15 mouse cellular contexts compared by ENCODE assay signal in the genomic region with DNA sequence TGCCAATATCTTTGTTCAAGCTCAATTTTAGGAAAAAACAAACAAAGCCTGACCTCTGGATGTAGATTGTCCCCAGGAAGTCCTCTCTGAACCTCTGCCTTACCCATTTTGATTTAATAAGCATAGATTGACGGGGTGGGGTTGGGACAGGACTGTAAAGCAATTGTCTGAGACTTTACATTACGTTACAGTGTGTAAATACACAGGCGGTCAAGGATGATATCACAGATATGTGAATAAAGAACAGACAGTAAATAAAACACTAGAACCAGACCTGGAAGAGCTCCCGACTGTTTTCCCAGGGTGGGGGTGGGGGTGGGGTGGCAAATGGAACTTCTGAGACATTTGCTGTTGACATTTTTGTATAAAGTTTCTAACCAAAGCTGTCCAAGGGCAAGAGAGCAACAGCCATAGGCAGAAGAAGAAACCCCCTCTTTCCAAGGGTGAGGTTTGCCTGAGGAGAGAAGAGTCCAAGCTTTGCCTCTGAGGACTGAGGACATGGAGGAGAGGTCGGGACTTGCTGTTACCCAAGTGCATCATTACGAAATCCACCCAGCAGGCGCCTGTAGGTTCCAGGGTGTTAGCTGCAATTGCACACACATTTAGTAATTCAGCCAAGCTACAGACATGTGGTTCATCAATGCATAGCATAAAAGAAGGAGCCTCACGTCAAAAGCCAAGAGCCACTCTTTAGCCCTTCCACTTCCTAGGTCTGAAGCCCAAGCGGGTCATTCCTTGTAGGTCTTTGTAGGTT. TPM values are rescaled to one million over a fixed set of nuclear protein-coding genes. Genes with fewer than 3 reads are reported as not detected.
DNase-seq lines count a peak whose midpoint lies in the region; ATAC-seq and TF ChIP-seq lines count a peak whose summit lies in the region.
"Had no signal": no experiment of that assay in that cellular context is flagged by ENCODE, and none has a peak within 500 bp of the region (broad histone marks: within the 10 kb centered on the region; RNA-seq: fewer than 3 reads in every experiment).

No protein-coding gene starts in this region.

- no peaks in the 10 kb centered on the region; the same call in 1 of the 2 replicates for H3K27me3 ChIP-seq in lung, postnatal 0 days (replicated peaks; ENCODE audit: insufficient read depth, low read length)
- no peaks in the 10 kb centered on the region for H3K27me3 ChIP-seq in myocyte (ENCODE audit: control insufficient read depth, insufficient read depth, insufficient read length)
- H3K27me3 ChIP-seq: limb, embryonic 13.5 days; midbrain, embryonic 13.5 days had no signal

- TF ChIP-seq CTCF in lung, postnatal 0 days (IDR thresholded peaks at IDR 0.05): no peak

- peak; percentile 71 for ATAC-seq in lung, postnatal 0 days
- ATAC-seq: hindbrain, embryonic 16.5 days; midbrain, embryonic 13.5 days had no signal

- DNase-seq in adrenal gland, postnatal 36 days: peak; percentile 46 to 48
- DNase-seq in adrenal gland, postnatal 4 days (ENCODE audit: low spot score in 2 of 2): no peak
- DNase-seq in urinary bladder, postnatal 14 days (ENCODE audit: low spot score): peak; percentile 13
- no peak for DNase-seq in urinary bladder, postnatal 4 days (ENCODE audit: low spot score in 2 of 2)
- peak; percentile 86 for DNase-seq in lung, postnatal 0 days (ENCODE audit: low spot score)
- DNase-seq in thymus, adult 18-20 months: no peak
- DNase-seq in cerebellum, postnatal 4 days (ENCODE audit: low spot score in 2 of 2): no peak
- DNase-seq: B cell, adult 2 months; cerebellum, adult 8-10 months; kidney, adult 18-20 months had no signal

- H3K4me2 ChIP-seq in lung, postnatal 0 days (replicated peaks; ENCODE audit: low read depth, low read length): no peak overlapping the region
- H3K4me2 ChIP-seq in myocyte (ENCODE audit: low read depth): no peak overlapping the region
- H3K4me2 ChIP-seq: limb, embryonic 13.5 days; midbrain, embryonic 13.5 days had no signal

- no peak for TF ChIP-seq POLR2A in myocyte (IDR thresholded peaks at IDR 0.05; ENCODE audit: insufficient read length, low read depth)

- no peak overlapping the region for H3ac ChIP-seq in myocyte (ENCODE audit: control insufficient read depth, insufficient read length)

- peaks cover 7% of the 10 kb centered on the region; the same call in 1 of the 2 replicates for H3K4me1 ChIP-seq in lung, postnatal 0 days (ENCODE audit: insufficient read depth, low read depth, low read length)
- H3K4me1 ChIP-seq: limb, embryonic 13.5 days; midbrain, embryonic 13.5 days had no signal

- H3K9me3 ChIP-seq in lung, postnatal 0 days (ENCODE audit: low read length): no peaks in the 10 kb centered on the region
- H3K9me3 ChIP-seq: embryonic facial prominence, embryonic 10.5 days; limb, embryonic 13.5 days; midbrain, embryonic 13.5 days had no signal

- H3K9ac ChIP-seq in lung, postnatal 0 days (replicated peaks; ENCODE audit: low read depth): no peak overlapping the region
- H3K9ac ChIP-seq: limb, embryonic 13.5 days; midbrain, embryonic 13.5 days had no signal

- H3K27ac ChIP-seq in lung, postnatal 0 days (ENCODE audit: low read length): peak overlapping the region; percentile 54
- H3K27ac ChIP-seq: embryonic facial prominence, embryonic 10.5 days; limb, embryonic 13.5 days; midbrain, embryonic 13.5 days had no signal

- WGBS in lung, postnatal 0 days: 44% methylated on average over 9 of the region's 9 CpGs

- H3K36me3 ChIP-seq in lung, postnatal 0 days (ENCODE audit: insufficient read depth, low read length): no peaks in the 10 kb centered on the region
- no peaks in the 10 kb centered on the region for H3K36me3 ChIP-seq in myocyte (ENCODE audit: control insufficient read depth, insufficient read depth)
- H3K36me3 ChIP-seq: embryonic facial prominence, embryonic 10.5 days; limb, embryonic 13.5 days; midbrain, embryonic 13.5 days had no signal

- TF ChIP-seq EP300 in lung, postnatal 0 days (IDR thresholded peaks at IDR 0.05): peak; percentile 65

- H3K79me2 ChIP-seq in myocyte (ENCODE audit: control insufficient read depth, insufficient read depth): no peaks in the 10 kb centered on the region

- H3K4me3 ChIP-seq in lung, postnatal 0 days (ENCODE audit: low read depth, low read length): no peak overlapping the region
- no peak overlapping the region for H3K4me3 ChIP-seq in myocyte
- H3K4me3 ChIP-seq: embryonic facial prominence, embryonic 10.5 days; limb, embryonic 13.5 days; midbrain, embryonic 13.5 days had no signal

TF ChIP-seq in myocyte, 11 proteins besides CTCF, POLR2A, EP300 and RAD21:
- TF ChIP-seq TCF3 (IDR thresholded peaks at IDR 0.05; ENCODE audit: insufficient read length, low read depth) (no peak), CEBPB (IDR thresholded peaks at IDR 0.05; ENCODE audit: insufficient read depth, poor library complexity, severe bottlenecking) (0 out of 2 replicates have a peak, but pooled peaks have one; percentile 19)

RNA-seq across cellular contexts. Expression of a gene that starts 7.3 kb away (rescaled TPM):
- total RNA-seq in adrenal gland, postnatal 36 days (2021): 100 to 1,000 TPM; 199 to 285 TPM
- total RNA-seq in adrenal gland, postnatal 4 days (2021): 100 to 1,000 TPM; 176 to 206 TPM
- 77.6 and 77.9 TPM in 2 replicates for polyA plus RNA-seq in lung, postnatal 0 days (2015; fragmentation: Nextera tagmentation; extraction: Ambion mirVana)
- polyA plus RNA-seq in myocyte (2012; fragmentation: generic; extraction: Trizol): 415 TPM

Comparison
In these comparisons a context has a peak if more than half of its experiments do, and no peak if none do; other contexts are left out.
1. DNase-seq: peak in adrenal gland, postnatal 36 days (2 of 2), urinary bladder, postnatal 14 days (single experiment) and lung, postnatal 0 days (single experiment); none in adrenal gland, postnatal 4 days (0 of 2), urinary bladder, postnatal 4 days (0 of 2), thymus, adult 18-20 months (0 of 2) and cerebellum, postnatal 4 days (0 of 2).